Mouse (Mus musculus) intestine, postnatal 0 days (tissue): ENCODE measurements at regions not wholly inside any gene's neighbourhood (a gene's known extent, or its start where the extent isn't known, plus 50 kb on each side); places are given as distances from the start of the nearest gene placed in this dataset.

Experiments
- ATAC-seq: fragments of 200-750 bp; cut with Nextera tagmentation; 2 replicates; pipeline ENCODE4 v1.8.0; 2017; ENCODE audit warnings: mild to moderate bottlenecking, moderate TSS enrichment, moderate library complexity
- H3K27ac ChIP-seq: fragments of 300-500 bp; sonication (generic); 2 replicates; pipeline ENCODE4 v1.5.1; 2014; ENCODE audit warnings: mild to moderate bottlenecking, low read depth, low read length, moderate library complexity
- H3K27me3 ChIP-seq: fragments of 300-500 bp; sonication (generic); replicated peaks from 2 replicates; pipeline ENCODE4 v1.6.1; 2014; ENCODE audit warnings: low read length, mixed read lengths; ENCODE audit not compliant: control insufficient read depth, insufficient read depth
- H3K36me3 ChIP-seq: fragments of 300-500 bp; sonication (generic); 2 replicates; pipeline ENCODE4 v1.6.1; 2014; ENCODE audit warnings: mild to moderate bottlenecking, moderate library complexity; ENCODE audit not compliant: control insufficient read depth, insufficient read depth
- H3K4me1 ChIP-seq: fragments of 300-500 bp; sonication (generic); replicated peaks from 2 replicates; pipeline ENCODE4 v1.6.1; 2014; ENCODE audit warnings: antibody characterized with exemption, low read length, mixed read lengths; ENCODE audit not compliant: control insufficient read depth, insufficient read depth
- H3K4me2 ChIP-seq: fragments of 300-500 bp; sonication (generic); replicated peaks from 2 replicates; pipeline ENCODE4 v1.6.1; 2014; ENCODE audit warnings: low read depth, mild to moderate bottlenecking, moderate library complexity
- H3K4me3 ChIP-seq: fragments of 300-500 bp; sonication (generic); 2 replicates; pipeline ENCODE4 v1.5.1; 2014; ENCODE audit warnings: low read depth, low read length
- H3K9ac ChIP-seq: fragments of 300-500 bp; sonication (generic); 2 replicates; pipeline ENCODE4 v1.6.1; 2014; ENCODE audit warnings: mild to moderate bottlenecking, low read depth, low read length
- H3K9me3 ChIP-seq: fragments of 300-500 bp; sonication (generic); 2 replicates; pipeline ENCODE4 v1.6.1; 2016; ENCODE audit warnings: mixed run types; ENCODE audit not compliant: control insufficient read depth
- CTCF ChIP-seq: sonication (generic); IDR thresholded peaks from 2 replicates; pipeline ENCODE4 v1.5.1; 2016; ENCODE audit warnings: low read depth, mild to moderate bottlenecking, control low read depth, antibody characterized with exemption, moderate library complexity
- WGBS: fragments of 180-500 bp; shearing (Covaris S2); extraction: QIAGEN DNeasy Blood & Tissue Kit; methylation state at CpG from one replicate; pipeline ENCODE4 v1.1.7; 2014; 5-methylcytosine and 5-hydroxymethylcytosine counted together

- Histone ChIP-seq H3K27ac (no peak overlapping the region), H3K9ac (no peak overlapping the region), H3K36me3 (no peaks in the 10 kb centered on the region), H3K4me3 (no peak overlapping the region), H3K4me2 (no peak overlapping the region), H3K9me3 (no peaks in the 10 kb centered on the region), H3K27me3 (no peaks in the 10 kb centered on the region), H3K4me1 (no peaks in the 10 kb centered on the region)
- 63% methylated on average over 1 of the region's 1 CpGs for WGBS
- TF ChIP-seq CTCF = no peak
- ATAC-seq = peak; percentile 91
These were observed 170.6 kb upstream of the Lrig3 start for GRCm38 (mm10) chr10:125795323-125795722.

GRCm38 (mm10) chr10:125798678-125799077 is 167.3 kb upstream of the Lrig3 start:
- no peaks in the 10 kb centered on the region for H3K36me3 ChIP-seq
- H3K9me3 ChIP-seq = no peaks in the 10 kb centered on the region
- no peak overlapping the region for H3K4me3 ChIP-seq
- no peak overlapping the region for H3K27ac ChIP-seq
- H3K4me1 ChIP-seq = no peaks in the 10 kb centered on the region
- WGBS = 52% methylated on average over 13 of the region's 13 CpGs
- ATAC-seq = no peak
- H3K9ac ChIP-seq = no peak overlapping the region
- no peaks in the 10 kb centered on the region for H3K27me3 ChIP-seq
- no peak overlapping the region for H3K4me2 ChIP-seq
- no peak for TF ChIP-seq CTCF

GRCm38 (mm10) chr10:125800572-125801114 is 165.3 kb upstream of the Lrig3 start:
- H3K36me3 ChIP-seq = no peaks in the 10 kb centered on the region
- no peaks in the 10 kb centered on the region for H3K27me3 ChIP-seq
- no peak overlapping the region for H3K9ac ChIP-seq
- ATAC-seq = peak; percentile 84
- H3K4me1 ChIP-seq = no peaks in the 10 kb centered on the region
- no peak overlapping the region for H3K27ac ChIP-seq
- H3K9me3 ChIP-seq = no peaks in the 10 kb centered on the region
- WGBS = 50% methylated on average over 2 of the region's 2 CpGs
- no peak overlapping the region for H3K4me3 ChIP-seq
- TF ChIP-seq CTCF = no peak
- no peak overlapping the region for H3K4me2 ChIP-seq

GRCm38 (mm10) chr10:125801450-125801849 is 164.5 kb upstream of the Lrig3 start:
- Histone ChIP-seq H3K4me1 (no peaks in the 10 kb centered on the region), H3K9ac (no peak overlapping the region), H3K27me3 (no peaks in the 10 kb centered on the region), H3K27ac (no peak overlapping the region), H3K4me3 (no peak overlapping the region), H3K9me3 (no peaks in the 10 kb centered on the region), H3K36me3 (no peaks in the 10 kb centered on the region), H3K4me2 (no peak overlapping the region)
- no peak for TF ChIP-seq CTCF
- 23% methylated on average over 4 of the region's 4 CpGs for WGBS
- no peak for ATAC-seq

GRCm38 (mm10) chr10:125802923-125803583 is 162.9 kb upstream of the Lrig3 start:
- no peaks in the 10 kb centered on the region for H3K36me3 ChIP-seq
- H3K27ac ChIP-seq = no peak overlapping the region
- H3K4me3 ChIP-seq = no peak overlapping the region
- 49% methylated on average over 7 of the region's 7 CpGs for WGBS
- peak; percentile 86 for ATAC-seq
- no peaks in the 10 kb centered on the region for H3K4me1 ChIP-seq
- H3K4me2 ChIP-seq = no peak overlapping the region; the same call in 1 of the 2 replicates
- TF ChIP-seq CTCF = no peak
- H3K27me3 ChIP-seq = no peaks in the 10 kb centered on the region
- no peaks in the 10 kb centered on the region for H3K9me3 ChIP-seq
- no peak overlapping the region for H3K9ac ChIP-seq

- H3K4me1 ChIP-seq = no peaks in the 10 kb centered on the region
- H3K27me3 ChIP-seq = no peaks in the 10 kb centered on the region
- H3K4me2 ChIP-seq = no peak overlapping the region
- H3K9ac ChIP-seq = no peak overlapping the region
- H3K4me3 ChIP-seq = no peak overlapping the region
- WGBS = 67% methylated on average over 8 of the region's 8 CpGs
- H3K36me3 ChIP-seq = no peaks in the 10 kb centered on the region
- ATAC-seq = no peak
- TF ChIP-seq CTCF = no peak
- H3K9me3 ChIP-seq = no peaks in the 10 kb centered on the region
- H3K27ac ChIP-seq = no peak overlapping the region
These were observed 156.1 kb upstream of the Lrig3 start for GRCm38 (mm10) chr10:125809763-125810361.
